Mouse (Mus musculus): ENCODE data around the gene Olfr286. TPM values are rescaled to one million over a fixed set of nuclear protein-coding genes. Genes with fewer than 3 reads are reported as not detected.

The Olfr286 gene
- total and polyA plus RNA-seq, 2 experiments from 2014 or later = not detected

- no peak for DNase-seq (ENCODE audit: low spot score)
Observed at GRCm38 (mm10) chr15:98195442-98195841, 38.8 kb downstream of the Olfr286 start, which contains the start of gene Olfr288. TSS of gene Olfr288 (minus strand) at chr15:98195542.

GRCm38 (mm10) chr15:98184456-98184855 lies 49.8 kb downstream of the Olfr286 start:
- Histone ChIP-seq H3K27ac (ENCODE audit: low read depth) (no peak overlapping the region), H3K9ac (replicated peaks; ENCODE audit: low read depth, low read length) (no peak overlapping the region), H3K4me2 (ENCODE audit: low read depth, low read length) (no peak overlapping the region), H3K9me3 (replicated peaks; ENCODE audit: control insufficient read depth, low read length) (no peaks in the 10 kb centered on the region), H3K4me3 (ENCODE audit: low read depth, low read length) (no peak overlapping the region), H3K4me1 (ENCODE audit: control insufficient read depth, insufficient read depth) (0 out of 2 replicates have a peak, but pooled peaks cover 8% of the 10 kb centered on the region), H3K36me3 (replicated peaks; ENCODE audit: control insufficient read depth, insufficient read depth, low read length) (no peaks in the 10 kb centered on the region), H3K27me3 (ENCODE audit: control insufficient read depth, insufficient read depth, low read length) (no peaks in the 10 kb centered on the region)
- TF ChIP-seq EP300 (IDR thresholded peaks at IDR 0.05; ENCODE audit: low read depth) (no peak), CTCF (IDR thresholded peaks at IDR 0.05; ENCODE audit: low read depth) (no peak)
- DNase-seq (ENCODE audit: low spot score) (no peak), ATAC-seq (ENCODE audit: insufficient read depth, low read depth) (no peak)
- WGBS = 45% methylated on average over 4 of the region's 4 CpGs

More at GRCm38 (mm10) chr15:98195442-98195841, 38.8 kb downstream of the Olfr286 start, which contains the start of gene Olfr288:
- Histone ChIP-seq H3K27me3 (ENCODE audit: control insufficient read depth, insufficient read depth, low read length) (no peaks in the 10 kb centered on the region), H3K9me3 (replicated peaks; ENCODE audit: control insufficient read depth, low read length) (0 out of 2 replicates have a peak, but pooled peaks cover 2% of the 10 kb centered on the region), H3K4me2 (ENCODE audit: low read depth, low read length) (no peak within 1 kb of the TSS), H3K9ac (replicated peaks; ENCODE audit: low read depth, low read length) (no peak within 1 kb of the TSS), H3K27ac (ENCODE audit: low read depth) (no peak within 1 kb of the TSS), H3K36me3 (replicated peaks; ENCODE audit: control insufficient read depth, insufficient read depth, low read length) (no peaks in the 10 kb centered on the region), H3K4me3 (ENCODE audit: low read depth, low read length) (no peak within 1 kb of the TSS), H3K4me1 (ENCODE audit: control insufficient read depth, insufficient read depth) (no peaks in the 10 kb centered on the region)
- 63% methylated on average over 3 of the region's 3 CpGs for WGBS
- ATAC-seq (ENCODE audit: insufficient read depth, low read depth) = no peak
- no peak for TF ChIP-seq EP300 (IDR thresholded peaks at IDR 0.05; ENCODE audit: low read depth)
- no peak for TF ChIP-seq CTCF (IDR thresholded peaks at IDR 0.05; ENCODE audit: low read depth)

- H3K27ac ChIP-seq (ENCODE audit: low read depth) = peak overlapping the region; percentile 92
- no peak overlapping the region for H3K4me3 ChIP-seq (ENCODE audit: low read depth, low read length)
- no peak for DNase-seq (ENCODE audit: low spot score)
- no peaks in the 10 kb centered on the region for H3K36me3 ChIP-seq (replicated peaks; ENCODE audit: control insufficient read depth, insufficient read depth, low read length)
- no peaks in the 10 kb centered on the region for H3K9me3 ChIP-seq (replicated peaks; ENCODE audit: control insufficient read depth, low read length)
- H3K4me1 ChIP-seq (ENCODE audit: control insufficient read depth, insufficient read depth) = 0 out of 2 replicates have a peak, but pooled peaks cover 8% of the 10 kb centered on the region
- no peaks in the 10 kb centered on the region for H3K27me3 ChIP-seq (ENCODE audit: control insufficient read depth, insufficient read depth, low read length)
- peak overlapping the region; percentile 12; the same call in 1 of the 2 replicates for H3K4me2 ChIP-seq (ENCODE audit: low read depth, low read length)
- no peak overlapping the region for H3K9ac ChIP-seq (replicated peaks; ENCODE audit: low read depth, low read length)
- 56% methylated on average over 12 of the region's 12 CpGs for WGBS
- no peak for TF ChIP-seq EP300 (IDR thresholded peaks at IDR 0.05; ENCODE audit: low read depth)
- TF ChIP-seq CTCF (IDR thresholded peaks at IDR 0.05; ENCODE audit: low read depth) = no peak
- no peak for ATAC-seq (ENCODE audit: insufficient read depth, low read depth)
Observed at GRCm38 (mm10) chr15:98181856-98182570, 52.2 kb downstream of the Olfr286 start.

- Histone ChIP-seq H3K4me1 (ENCODE audit: control insufficient read depth, insufficient read depth) (0 out of 2 replicates have a peak, but pooled peaks cover 8% of the 10 kb centered on the region), H3K4me3 (ENCODE audit: low read depth, low read length) (peak overlapping the region; percentile 50), H3K36me3 (replicated peaks; ENCODE audit: control insufficient read depth, insufficient read depth, low read length) (no peaks in the 10 kb centered on the region), H3K9ac (replicated peaks; ENCODE audit: low read depth, low read length) (peak overlapping the region; percentile 54), H3K9me3 (replicated peaks; ENCODE audit: control insufficient read depth, low read length) (no peaks in the 10 kb centered on the region), H3K4me2 (ENCODE audit: low read depth, low read length) (peak overlapping the region; percentile 75), H3K27ac (ENCODE audit: low read depth) (peak overlapping the region; percentile 92), H3K27me3 (ENCODE audit: control insufficient read depth, insufficient read depth, low read length) (no peaks in the 10 kb centered on the region)
- WGBS = under 1% methylated on average over 30 of the region's 30 CpGs
- DNase-seq (ENCODE audit: low spot score) (peak; percentile 98), ATAC-seq (ENCODE audit: insufficient read depth, low read depth) (peak; percentile 97)
- TF ChIP-seq EP300 (IDR thresholded peaks at IDR 0.05; ENCODE audit: low read depth) (peak; percentile 81), CTCF (IDR thresholded peaks at IDR 0.05; ENCODE audit: low read depth) (peak; percentile 95)
Observed at GRCm38 (mm10) chr15:98181132-98181711, 53.0 kb downstream of the Olfr286 start.

GRCm38 (mm10) chr15:98180567-98181131 lies 53.6 kb downstream of the Olfr286 start:
- Histone ChIP-seq H3K9ac (replicated peaks; ENCODE audit: low read depth, low read length) (peak overlapping the region; percentile 54), H3K36me3 (replicated peaks; ENCODE audit: control insufficient read depth, insufficient read depth, low read length) (no peaks in the 10 kb centered on the region), H3K9me3 (replicated peaks; ENCODE audit: control insufficient read depth, low read length) (no peaks in the 10 kb centered on the region), H3K4me2 (ENCODE audit: low read depth, low read length) (peak overlapping the region; percentile 75), H3K4me3 (ENCODE audit: low read depth, low read length) (peak overlapping the region; percentile 50), H3K4me1 (ENCODE audit: control insufficient read depth, insufficient read depth) (0 out of 2 replicates have a peak, but pooled peaks cover 8% of the 10 kb centered on the region), H3K27me3 (ENCODE audit: control insufficient read depth, insufficient read depth, low read length) (no peaks in the 10 kb centered on the region), H3K27ac (ENCODE audit: low read depth) (peak overlapping the region; percentile 92)
- DNase-seq (ENCODE audit: low spot score) (no peak), ATAC-seq (ENCODE audit: insufficient read depth, low read depth) (no peak)
- WGBS = 9% methylated on average over 26 of the region's 26 CpGs
- TF ChIP-seq CTCF (IDR thresholded peaks at IDR 0.05; ENCODE audit: low read depth) = no peak
- no peak for TF ChIP-seq EP300 (IDR thresholded peaks at IDR 0.05; ENCODE audit: low read depth)

Data from heart, postnatal 0 days (tissue).